Mouse (Mus musculus): ENCODE data around the gene Lmo2.

The Lmo2 gene

GRCm38 (mm10) chr2:103939003-103939402, 18.8 kb upstream of the Lmo2 start:
- in situ Hi-C loops (cut with MboI, MseI): loop anchor here (10.0 kb wide), 1 partner anchor 726 kb away; no protein-coding TSS in a partner anchor

GRCm38 (mm10) chr2:103941085-103941484, 16.7 kb upstream of the Lmo2 start:
- in situ Hi-C loops (cut with MboI, MseI): no loop called here

GRCm38 (mm10) chr2:103944859-103945258, 12.9 kb upstream of the Lmo2 start:
- in situ Hi-C loops (cut with MboI, MseI): no loop called here

GRCm38 (mm10) chr2:103945571-103946092, 12.2 kb upstream of the Lmo2 start:
- in situ Hi-C loops (cut with MboI, MseI): no loop called here

- in situ Hi-C loops (cut with MboI, MseI): no loop called here
These were observed 10.9 kb upstream of the Lmo2 start for GRCm38 (mm10) chr2:103946892-103947291.

- in situ Hi-C loops (cut with MboI, MseI): no loop called here
These were observed 9.7 kb upstream of the Lmo2 start for GRCm38 (mm10) chr2:103947982-103948655.

GRCm38 (mm10) chr2:103953050-103953835, 4.5 kb upstream of the Lmo2 start:
- in situ Hi-C loops (cut with MboI, MseI): no loop called here

GRCm38 (mm10) chr2:103955714-103956113, 2.1 kb upstream of the Lmo2 start:
- in situ Hi-C loops (cut with MboI, MseI): no loop called here

- in situ Hi-C loops (cut with MboI, MseI): no loop called here
These were observed 919 bp upstream of the Lmo2 start for GRCm38 (mm10) chr2:103956867-103957266.

GRCm38 (mm10) chr2:103958634-103959033, 848 bp downstream of the Lmo2 start:
- in situ Hi-C loops (cut with MboI, MseI): no loop called here

GRCm38 (mm10) chr2:103959066-103959465, 1.3 kb downstream of the Lmo2 start:
- in situ Hi-C loops (cut with MboI, MseI): no loop called here

- in situ Hi-C loops (cut with MboI, MseI): no loop called here
These were observed 1.8 kb downstream of the Lmo2 start for GRCm38 (mm10) chr2:103959574-103959973.

- in situ Hi-C loops (cut with MboI, MseI): no loop called here
These were observed 4.6 kb downstream of the Lmo2 start for GRCm38 (mm10) chr2:103962349-103962748.

GRCm38 (mm10) chr2:103965391-103965790, 7.6 kb downstream of the Lmo2 start:
- in situ Hi-C loops (cut with MboI, MseI): no loop called here

- in situ Hi-C loops (cut with MboI, MseI): no loop called here
These were observed 10.4 kb downstream of the Lmo2 start for GRCm38 (mm10) chr2:103968186-103968585.

- in situ Hi-C loops (cut with MboI, MseI): no loop called here
These were observed 11.2 kb downstream of the Lmo2 start for GRCm38 (mm10) chr2:103968919-103969436.

GRCm38 (mm10) chr2:103969437-103970040, 11.8 kb downstream of the Lmo2 start:
- in situ Hi-C loops (cut with MboI, MseI): no loop called here

GRCm38 (mm10) chr2:103970041-103970790, 12.4 kb downstream of the Lmo2 start:
- in situ Hi-C loops (cut with MboI, MseI): no loop called here

GRCm38 (mm10) chr2:103970791-103971649, 13.2 kb downstream of the Lmo2 start:
- in situ Hi-C loops (cut with MboI, MseI): no loop called here

- in situ Hi-C loops (cut with MboI, MseI): no loop called here
These were observed 14.1 kb downstream of the Lmo2 start for GRCm38 (mm10) chr2:103971838-103972237.

Data from T-helper 2 cell (primary cell).